Mouse (Mus musculus): Measurements from ENCODE around the gene Olfr71.

The Olfr71 gene

GRCm38 (mm10) chr4:43711821-43712220, 1.8 kb upstream of the Olfr71 start:
- peak; percentile 89 for DNase-seq

GRCm38 (mm10) chr4:43705991-43706390, 4.1 kb downstream of the Olfr71 start:
- no peak for DNase-seq

GRCm38 (mm10) chr4:43703851-43704250, 6.2 kb downstream of the Olfr71 start:
- peak; percentile 5 for DNase-seq

GRCm38 (mm10) chr4:43703439-43703838, 6.6 kb downstream of the Olfr71 start:
- DNase-seq, result peak; percentile 0

- DNase-seq, result peak; percentile 0
These were observed 9.3 kb downstream of the Olfr71 start, which contains the start of gene Olfr70 for GRCm38 (mm10) chr4:43700707-43701106. Olfr70 (minus strand) TSS chr4:43700807.

GRCm38 (mm10) chr4:43696561-43696960, 13.5 kb downstream of the Olfr71 start:
- no peak for DNase-seq

GRCm38 (mm10) chr4:43695249-43695671, 14.8 kb downstream of the Olfr71 start:
- DNase-seq, result no peak

GRCm38 (mm10) chr4:43694439-43695248, 15.4 kb downstream of the Olfr71 start:
- no peak for DNase-seq

GRCm38 (mm10) chr4:43693806-43694241, 16.2 kb downstream of the Olfr71 start:
- no peak for DNase-seq

- DNase-seq, result no peak
These were observed 19.0 kb downstream of the Olfr71 start for GRCm38 (mm10) chr4:43691026-43691425.

- no peak for DNase-seq
These were observed 20.0 kb downstream of the Olfr71 start for GRCm38 (mm10) chr4:43690021-43690420.

GRCm38 (mm10) chr4:43679416-43680043, 30.5 kb downstream of the Olfr71 start:
- no peak for DNase-seq

GRCm38 (mm10) chr4:43678541-43678940, 31.5 kb downstream of the Olfr71 start:
- DNase-seq, result no peak

GRCm38 (mm10) chr4:43675608-43676007, 34.4 kb downstream of the Olfr71 start:
- no peak for DNase-seq

GRCm38 (mm10) chr4:43674974-43675373, 35.1 kb downstream of the Olfr71 start:
- no peak for DNase-seq

GRCm38 (mm10) chr4:43673703-43674102, 36.4 kb downstream of the Olfr71 start:
- no peak for DNase-seq

- peak; percentile 97 for DNase-seq
These were observed 38.0 kb downstream of the Olfr71 start for GRCm38 (mm10) chr4:43672070-43672469.

- peak; percentile 48 for DNase-seq
These were observed 40.6 kb downstream of the Olfr71 start for GRCm38 (mm10) chr4:43669428-43669794.

GRCm38 (mm10) chr4:43668782-43669427, 41.1 kb downstream of the Olfr71 start, which contains the start of the genes Tmem8b and Fam221b:
Tmem8b (plus strand) TSS chr4:43668971.
Fam221b (minus strand) TSS chr4:43669145.
- DNase-seq, result peak; percentile 90

- no peak for DNase-seq
These were observed 43.6 kb downstream of the Olfr71 start for GRCm38 (mm10) chr4:43666412-43666811.

- no peak for DNase-seq
These were observed 52.9 kb downstream of the Olfr71 start for GRCm38 (mm10) chr4:43657146-43657545.

GRCm38 (mm10) chr4:43656339-43657109, 53.5 kb downstream of the Olfr71 start, which contains the start of gene Hint2:
Hint2 (minus strand) TSS chr4:43656466.
- DNase-seq, result peak; percentile 91
